8 mouse cellular contexts compared by ENCODE assay signal in genomic region chr19:5109659-5110453, GRCm38 (mm10). TPM values are rescaled to one million over a fixed set of nuclear protein-coding genes. Genes with fewer than 3 reads are reported as not detected.
DNase-seq lines count a peak whose midpoint lies in the region; TF ChIP-seq lines count a peak whose summit lies in the region.

No protein-coding gene starts in this region.

- TF ChIP-seq CTCF in spleen, adult 2 months (IDR thresholded peaks at IDR 0.05; ENCODE audit: extremely low read depth, insufficient read depth, insufficient read length, insufficient replicate concordance): peak; percentile 24; the same call in 1 of the 2 replicates

- DNase-seq in heart, postnatal 4 days: peak; percentile 47
- no peak for DNase-seq in heart, postnatal 36 days
- DNase-seq in spleen, adult 2 months (ENCODE audit: low read depth in 1 of 2, low spot score in 2 of 2): no peak
- DNase-seq in spleen, adult 12 weeks (ENCODE audit: low spot score): no peak
- peak; percentile 68 for DNase-seq in cerebellum, adult 9-10 months
- peak; percentile 47 for DNase-seq in retina, postnatal 1 day
- DNase-seq in MN1 (ENCODE audit: low spot score): no peak
- no peak for DNase-seq in urinary bladder, postnatal 36 days (ENCODE audit: low spot score in 2 of 2)

- no peak for TF ChIP-seq POLR2A in spleen, adult 2 months (IDR thresholded peaks at IDR 0.05; ENCODE audit: low read depth, low read length)

- H3K4me3 ChIP-seq in spleen, adult 2 months (ENCODE audit: extremely low read depth, insufficient read depth, insufficient read length): no peak overlapping the region

- H3K27me3 ChIP-seq in spleen, adult 2 months (ENCODE audit: control insufficient read depth, insufficient read depth, low read length): no peaks in the 10 kb centered on the region

- H3K27ac ChIP-seq in spleen, adult 2 months (ENCODE audit: insufficient read depth, low read length): no peak overlapping the region

- intact Hi-C loops in heart, postnatal 36 days (cut with DNase I): no loop called here

- 89% methylated on average over 19 of the region's 19 CpGs for WGBS in spleen, adult 2 months

- H3K36me3 ChIP-seq in spleen, adult 2 months (ENCODE audit: control insufficient read depth, insufficient read depth, low read length): peaks cover 8% of the 10 kb centered on the region; the same call in 1 of the 2 replicates

- peaks cover 7% of the 10 kb centered on the region; the same call in 1 of the 2 replicates for H3K4me1 ChIP-seq in spleen, adult 2 months (ENCODE audit: control insufficient read depth, insufficient read depth, insufficient read length)

RNA-seq across cellular contexts. Expression of gene Rab1b, which starts 3.0 kb away (rescaled TPM):
- total RNA-seq in heart, postnatal 4 days (2021): 100 to 1,000 TPM; 188 to 191 TPM
- 100 to 1,000 TPM; 176 to 201 TPM for total RNA-seq in heart, postnatal 36 days (2021)
- 116 and 138 TPM in 2 replicates for polyA plus RNA-seq in spleen, adult 2 months (2012; rRNA removed)

RNA-seq across cellular contexts. Expression of gene Klc2, which starts 8.5 kb away (rescaled TPM):
- 10 to 100 TPM; 43.7 to 43.8 TPM for total RNA-seq in heart, postnatal 4 days (2021)
- total RNA-seq in heart, postnatal 36 days (2021): 10 to 100 TPM; 47.3 to 49.7 TPM
- polyA plus RNA-seq in spleen, adult 2 months (2012; rRNA removed): 26.8 and 27.9 TPM in 2 replicates

RNA-seq across cellular contexts. Expression of gene Cnih2, which starts 11.5 kb away (rescaled TPM):
- 1 to 10 TPM; 1.8 to 2.1 TPM for total RNA-seq in heart, postnatal 4 days (2021)
- total RNA-seq in heart, postnatal 36 days (2021): under 1 TPM; 0.30 to 0.31 TPM
- 0.94 and 1.4 TPM in 2 replicates for polyA plus RNA-seq in spleen, adult 2 months (2012; rRNA removed)

RNA-seq across cellular contexts. Expression of gene Yif1a, which starts 21.5 kb away (rescaled TPM):
- total RNA-seq in heart, postnatal 4 days (2021): 10 to 100 TPM; 70.2 to 72.5 TPM
- 100 to 1,000 TPM in 1 of 2 experiments, 10 to 100 TPM in 1; 89.0 to 102 TPM for total RNA-seq in heart, postnatal 36 days (2021)
- 60.5 and 84.1 TPM in 2 replicates for polyA plus RNA-seq in spleen, adult 2 months (2012; rRNA removed)

RNA-seq across cellular contexts. Expression of gene Tmem151a, which starts 24.5 kb away (rescaled TPM):
- 1 to 10 TPM; 3.8 to 4.1 TPM for total RNA-seq in heart, postnatal 4 days (2021)
- 1 to 10 TPM; 1.7 to 2.8 TPM for total RNA-seq in heart, postnatal 36 days (2021)
- 0.69 and 1.4 TPM in 2 replicates for polyA plus RNA-seq in spleen, adult 2 months (2012; rRNA removed)

Comparison
In these comparisons a context has a peak if more than half of its experiments do, and no peak if none do; other contexts are left out.
1. DNase-seq: peak in heart, postnatal 4 days (single experiment), cerebellum, adult 9-10 months (single experiment) and retina, postnatal 1 day (single experiment); none in heart, postnatal 36 days (0 of 2), spleen, adult 2 months (0 of 2), spleen, adult 12 weeks (single experiment), MN1 (single experiment) and urinary bladder, postnatal 36 days (0 of 2).